Mouse (Mus musculus) adrenal gland, adult 18-20 months (tissue): ENCODE measurements at regions not wholly inside any gene's neighbourhood (a gene's known extent, or its start where the extent isn't known, plus 50 kb on each side); places are given as distances from the start of the nearest gene placed in this dataset.

Experiments used
- DNase-seq, 2 experiments: peaks; one replicate each; pipeline ENCODE4 v3.0.0; 2021 to 2022; ENCODE audit warnings: low spot score in 2 of 2
- microRNA-seq, 2 experiments: library from miRNA; unstranded; fragments of <30 nt; microRNA quantifications; one replicate each; pipeline ENCODE4 v1.2.0; 2021; ENCODE audit warnings: borderline number of aligned reads in 2 of 2

DNA sequence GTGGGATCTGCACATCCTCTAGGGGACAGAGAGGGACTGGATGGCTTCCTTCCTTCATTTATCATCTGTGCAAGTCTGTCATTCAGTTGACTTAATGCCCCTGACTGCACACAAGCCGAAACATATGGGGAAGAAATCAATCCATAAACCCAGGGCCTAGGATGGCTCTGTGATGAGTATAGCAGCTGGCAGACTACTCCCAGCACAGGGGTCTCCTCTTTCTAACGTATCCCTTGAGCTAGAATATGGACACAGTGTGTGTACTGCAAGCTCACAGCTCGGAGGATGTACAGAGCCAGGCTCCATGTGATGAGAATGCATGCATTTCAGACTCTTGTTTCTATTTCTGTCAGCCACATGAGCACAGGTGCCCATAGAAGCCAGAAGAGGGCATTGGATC is 180.3 kb downstream of the Parn start:
- DNase-seq: no peak

DNA sequence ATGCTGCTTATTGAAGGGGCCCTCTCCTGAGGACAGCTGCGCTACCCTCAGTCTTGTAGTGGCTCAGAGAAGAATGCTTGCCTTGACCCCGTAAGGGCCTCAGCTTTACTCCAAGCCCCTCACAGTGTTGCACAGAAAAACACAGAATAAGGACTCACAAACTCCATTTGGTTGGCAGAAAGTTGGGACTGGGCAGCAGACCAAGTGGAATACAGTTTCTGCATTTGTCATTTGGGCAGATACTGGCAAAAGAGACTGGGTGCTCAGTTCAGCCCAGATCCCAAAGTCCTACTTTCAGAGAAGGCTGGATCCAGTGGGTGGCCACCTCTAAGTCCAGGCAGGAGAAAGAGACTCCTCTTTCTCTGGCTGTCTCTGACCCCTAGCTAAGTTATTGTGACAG is 181.4 kb downstream of the Parn start:
- peak in 1 of 2 experiments; percentile 33 for DNase-seq

DNA sequence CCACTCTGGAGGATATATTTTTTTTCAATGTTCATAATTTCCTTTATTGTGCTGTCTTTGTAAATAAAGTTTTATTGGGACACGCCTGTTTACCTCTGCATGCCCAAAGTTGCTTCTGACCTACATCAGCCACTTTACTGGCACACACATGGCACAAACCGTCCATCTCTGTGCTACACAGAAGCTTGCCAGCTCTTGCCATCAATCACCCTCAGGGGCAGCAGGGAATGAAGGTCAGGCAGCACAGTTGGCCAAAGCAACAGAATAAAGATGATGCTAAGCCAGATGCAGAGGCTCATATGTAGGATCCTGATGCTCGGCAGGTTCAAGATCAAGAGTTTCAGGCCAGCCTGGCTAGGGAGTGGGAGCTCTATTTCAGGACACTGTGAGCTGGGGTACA is 187.7 kb downstream of the Parn start:
- DNase-seq: peak in 1 of 2 experiments; percentile 39

DNA sequence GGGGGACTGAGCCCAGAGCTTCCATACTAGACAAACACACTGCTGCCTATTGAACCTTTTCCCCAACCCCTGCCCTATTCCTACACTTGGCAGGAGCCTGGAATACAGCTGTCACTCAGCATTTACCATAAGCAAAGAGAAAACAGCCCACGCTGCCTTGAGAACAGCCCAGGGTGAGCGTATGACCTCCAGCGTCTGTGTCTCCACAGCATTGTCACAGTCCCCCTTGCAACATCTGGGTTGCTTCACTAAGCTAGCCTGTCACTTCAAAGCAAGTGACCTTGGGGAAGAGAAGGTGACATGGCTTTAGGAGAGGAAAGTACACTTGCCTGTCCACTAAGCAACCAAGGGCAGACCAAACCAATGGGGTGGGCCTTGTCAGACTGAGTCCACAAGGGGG is 191.3 kb downstream of the Parn start:
- no peak for DNase-seq

GRCm38 (mm10) chr16:13474956-13475355 is 193.0 kb downstream of the Parn start:
- no peak for DNase-seq

DNA sequence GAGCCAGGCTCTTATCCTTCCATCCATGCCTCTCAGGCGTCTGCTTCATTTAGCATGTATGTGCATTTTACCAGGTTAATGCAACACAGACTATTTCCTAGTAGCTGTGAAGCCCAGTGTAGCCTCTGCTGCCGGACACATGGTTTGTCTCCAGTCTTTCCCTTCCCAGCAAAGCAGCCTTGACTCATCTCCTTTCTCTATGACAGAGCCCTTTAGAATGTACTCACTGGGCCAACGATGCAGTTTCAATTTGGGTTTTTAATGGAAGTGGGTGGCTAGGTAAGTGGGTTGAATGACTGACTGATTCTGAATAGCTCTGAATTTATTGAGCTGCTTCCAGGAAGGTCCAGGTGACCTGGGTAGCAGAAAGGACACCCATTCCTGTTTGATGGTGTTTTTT is 193.7 kb downstream of the Parn start:
- no peak for DNase-seq

- no peak for DNase-seq
Observed at GRCm38 (mm10) chr16:13467139-13467538, 200.8 kb downstream of the Parn start.

Small RNAs in the stretch of these regions (microRNA-seq; reads per million reads assigned to microRNA genes)
- 0 reads per million in 2 experiments for gene Mir6365
